Mouse (Mus musculus) bone marrow macrophage, adult 2 months (primary cell): ENCODE measurements at regions not wholly inside any gene's neighbourhood (a gene's known extent, or its start where the extent isn't known, plus 50 kb on each side); places are given as distances from the start of the nearest gene placed in this dataset.

Experiments
- CTCF ChIP-seq: IDR thresholded peaks from 2 replicates; pipeline ENCODE4 v1.5.1; 2012; ENCODE audit warnings: low read depth, mild to moderate bottlenecking, low read length, moderate library complexity
- POLR2A ChIP-seq: IDR thresholded peaks from 2 replicates; pipeline ENCODE4 v1.6.1; 2012; ENCODE audit warnings: mild to moderate bottlenecking, low read depth, low read length, borderline replicate concordance

DNA sequence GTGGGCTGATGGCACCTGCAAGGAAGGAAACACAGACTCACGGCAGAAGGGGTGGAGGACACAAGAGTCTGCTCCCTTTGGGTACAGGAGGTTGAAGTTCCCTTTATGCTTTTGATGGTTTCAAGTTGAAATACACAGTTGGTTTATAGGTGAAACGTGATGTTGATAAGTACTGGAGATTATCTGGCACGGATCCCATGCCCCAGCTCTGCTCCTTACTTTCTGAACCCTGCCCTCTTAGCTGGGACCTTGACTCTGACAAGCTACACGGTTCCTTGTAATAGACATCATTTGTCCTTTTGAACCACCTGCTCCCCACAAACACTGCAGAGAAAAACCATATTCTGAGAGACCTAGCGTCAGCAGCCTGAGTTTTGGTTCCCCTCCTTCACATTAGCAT lies 363.4 kb upstream of the Dynlrb2 start:
- TF ChIP-seq CTCF (no peak), POLR2A (no peak)
